Mouse (Mus musculus): ENCODE data around the gene Tbx6. TPM values are rescaled to one million over a fixed set of nuclear protein-coding genes. Genes with fewer than 3 reads are reported as not detected.

Tbx6 gene
- polyA plus RNA-seq, 1 experiment from 2014 or later = 0.26 TPM

GRCm38 (mm10) chr7:126767001-126767400 is 14.3 kb upstream of the Tbx6 start:
- WGBS = 85% methylated on average over 8 of the region's 8 CpGs
- H3K9ac ChIP-seq (ENCODE audit: low read length) = no peak overlapping the region
- H3K27me3 ChIP-seq (ENCODE audit: control insufficient read depth, insufficient read depth, low read length) = no peaks in the 10 kb centered on the region
- no peak overlapping the region for H3K27ac ChIP-seq (replicated peaks in 1 of 2; ENCODE audit: control insufficient read depth in 1 of 2, insufficient read depth in 1 of 2, low read depth in 2 of 2, low read length in 2 of 2)
- H3K4me1 ChIP-seq (ENCODE audit: control insufficient read depth in 2 of 2, insufficient read depth in 2 of 2, low read length in 2 of 2) = peaks cover 4 to 12% of the 10 kb centered on the region in 2 experiments; a peak in 3 of 4 replicates
- no peak for ATAC-seq (ENCODE audit: insufficient number of reproducible peaks, insufficient read depth, low FRiP score, low read depth)
- H3K36me3 ChIP-seq (ENCODE audit: control insufficient read depth, insufficient read depth, low read length) = peaks cover 98% of the 10 kb centered on the region
- no peak overlapping the region for H3K4me2 ChIP-seq (ENCODE audit: low read length)
- H3K9me3 ChIP-seq (ENCODE audit: control insufficient read depth, low read length) = no peaks in the 10 kb centered on the region
- H3K4me3 ChIP-seq (ENCODE audit: control insufficient read depth in 1 of 2, insufficient read depth in 1 of 2, low read depth in 1 of 2, low read length in 2 of 2) = no peak overlapping the region

GRCm38 (mm10) chr7:126770784-126771183 is 10.5 kb upstream of the Tbx6 start:
- Histone ChIP-seq H3K27me3 (ENCODE audit: control insufficient read depth, insufficient read depth, low read length) (no peaks in the 10 kb centered on the region), H3K27ac (replicated peaks in 1 of 2; ENCODE audit: control insufficient read depth in 1 of 2, insufficient read depth in 1 of 2, low read depth in 2 of 2, low read length in 2 of 2) (no peak overlapping the region), H3K9ac (ENCODE audit: low read length) (no peak overlapping the region), H3K36me3 (ENCODE audit: control insufficient read depth, insufficient read depth, low read length) (peaks cover 77% of the 10 kb centered on the region), H3K9me3 (ENCODE audit: control insufficient read depth, low read length) (no peaks in the 10 kb centered on the region), H3K4me3 (ENCODE audit: control insufficient read depth in 1 of 2, insufficient read depth in 1 of 2, low read depth in 1 of 2, low read length in 2 of 2) (no peak overlapping the region), H3K4me2 (ENCODE audit: low read length) (no peak overlapping the region), H3K4me1 (ENCODE audit: control insufficient read depth in 2 of 2, insufficient read depth in 2 of 2, low read length in 2 of 2) (peaks cover under 1% of the 10 kb centered on the region in 2 experiments; a peak in 2 of 4 replicates)
- WGBS = 81% methylated on average over 12 of the region's 12 CpGs
- no peak for ATAC-seq (ENCODE audit: insufficient number of reproducible peaks, insufficient read depth, low FRiP score, low read depth)

- Histone ChIP-seq H3K27ac (replicated peaks in 1 of 2; ENCODE audit: control insufficient read depth in 1 of 2, insufficient read depth in 1 of 2, low read depth in 2 of 2, low read length in 2 of 2) (no peak overlapping the region), H3K4me3 (ENCODE audit: control insufficient read depth in 1 of 2, insufficient read depth in 1 of 2, low read depth in 1 of 2, low read length in 2 of 2) (no peak overlapping the region), H3K9ac (ENCODE audit: low read length) (no peak overlapping the region), H3K36me3 (ENCODE audit: control insufficient read depth, insufficient read depth, low read length) (peaks cover 59% of the 10 kb centered on the region), H3K4me1 (ENCODE audit: control insufficient read depth in 2 of 2, insufficient read depth in 2 of 2, low read length in 2 of 2) (peaks cover 11 to 19% of the 10 kb centered on the region in 2 experiments), H3K9me3 (ENCODE audit: control insufficient read depth, low read length) (no peaks in the 10 kb centered on the region), H3K27me3 (ENCODE audit: control insufficient read depth, insufficient read depth, low read length) (no peaks in the 10 kb centered on the region), H3K4me2 (ENCODE audit: low read length) (no peak overlapping the region)
- 75% methylated on average over 2 of the region's 2 CpGs for WGBS
- no peak for ATAC-seq (ENCODE audit: insufficient number of reproducible peaks, insufficient read depth, low FRiP score, low read depth)
These were observed 7.9 kb upstream of the Tbx6 start for GRCm38 (mm10) chr7:126773351-126773750.

GRCm38 (mm10) chr7:126774463-126774862 is 6.8 kb upstream of the Tbx6 start:
- Histone ChIP-seq H3K4me3 (ENCODE audit: control insufficient read depth in 1 of 2, insufficient read depth in 1 of 2, low read depth in 1 of 2, low read length in 2 of 2) (no peak overlapping the region), H3K36me3 (ENCODE audit: control insufficient read depth, insufficient read depth, low read length) (peaks cover 55% of the 10 kb centered on the region), H3K27me3 (ENCODE audit: control insufficient read depth, insufficient read depth, low read length) (no peaks in the 10 kb centered on the region), H3K4me1 (ENCODE audit: control insufficient read depth in 2 of 2, insufficient read depth in 2 of 2, low read length in 2 of 2) (peaks cover 11 to 19% of the 10 kb centered on the region in 2 experiments), H3K9ac (ENCODE audit: low read length) (no peak overlapping the region), H3K4me2 (ENCODE audit: low read length) (no peak overlapping the region), H3K9me3 (ENCODE audit: control insufficient read depth, low read length) (no peaks in the 10 kb centered on the region), H3K27ac (replicated peaks in 1 of 2; ENCODE audit: control insufficient read depth in 1 of 2, insufficient read depth in 1 of 2, low read depth in 2 of 2, low read length in 2 of 2) (no peak overlapping the region)
- WGBS = 75% methylated on average over 2 of the region's 2 CpGs
- ATAC-seq (ENCODE audit: insufficient number of reproducible peaks, insufficient read depth, low FRiP score, low read depth) = no peak

GRCm38 (mm10) chr7:126775185-126775977 is 5.9 kb upstream of the Tbx6 start:
- H3K4me2 ChIP-seq (ENCODE audit: low read length) = peak overlapping the region; percentile 97; the same call in 1 of the 2 replicates
- H3K9ac ChIP-seq (ENCODE audit: low read length) = peak overlapping the region; percentile 94; the same call in 1 of the 2 replicates
- 75% methylated on average over 10 of the region's 10 CpGs for WGBS
- no peaks in the 10 kb centered on the region for H3K27me3 ChIP-seq (ENCODE audit: control insufficient read depth, insufficient read depth, low read length)
- H3K27ac ChIP-seq (replicated peaks in 1 of 2; ENCODE audit: control insufficient read depth in 1 of 2, insufficient read depth in 1 of 2, low read depth in 2 of 2, low read length in 2 of 2) = peak overlapping the region in 1 of 2 experiments; percentile 89; a peak in 1 of 4 replicates
- H3K36me3 ChIP-seq (ENCODE audit: control insufficient read depth, insufficient read depth, low read length) = peaks cover 46% of the 10 kb centered on the region
- H3K4me3 ChIP-seq (ENCODE audit: control insufficient read depth in 1 of 2, insufficient read depth in 1 of 2, low read depth in 1 of 2, low read length in 2 of 2) = no peak overlapping the region
- no peaks in the 10 kb centered on the region for H3K9me3 ChIP-seq (ENCODE audit: control insufficient read depth, low read length)
- no peak for ATAC-seq (ENCODE audit: insufficient number of reproducible peaks, insufficient read depth, low FRiP score, low read depth)
- peaks cover 15 to 28% of the 10 kb centered on the region in 2 experiments for H3K4me1 ChIP-seq (ENCODE audit: control insufficient read depth in 2 of 2, insufficient read depth in 2 of 2, low read length in 2 of 2)

- no peak for ATAC-seq (ENCODE audit: insufficient number of reproducible peaks, insufficient read depth, low FRiP score, low read depth)
- H3K27ac ChIP-seq (replicated peaks in 1 of 2; ENCODE audit: control insufficient read depth in 1 of 2, insufficient read depth in 1 of 2, low read depth in 2 of 2, low read length in 2 of 2) = peak overlapping the region; percentile 89 to 95; a peak in 2 of 4 replicates
- peaks cover 40% of the 10 kb centered on the region for H3K36me3 ChIP-seq (ENCODE audit: control insufficient read depth, insufficient read depth, low read length)
- H3K4me3 ChIP-seq (ENCODE audit: control insufficient read depth in 1 of 2, insufficient read depth in 1 of 2, low read depth in 1 of 2, low read length in 2 of 2) = peak overlapping the region in 1 of 2 experiments; percentile 85; a peak in 2 of 4 replicates
- peak overlapping the region; percentile 97 for H3K4me2 ChIP-seq (ENCODE audit: low read length)
- 57% methylated on average over 3 of the region's 3 CpGs for WGBS
- H3K27me3 ChIP-seq (ENCODE audit: control insufficient read depth, insufficient read depth, low read length) = no peaks in the 10 kb centered on the region
- peak overlapping the region; percentile 94 for H3K9ac ChIP-seq (ENCODE audit: low read length)
- peaks cover 16 to 29% of the 10 kb centered on the region in 2 experiments for H3K4me1 ChIP-seq (ENCODE audit: control insufficient read depth in 2 of 2, insufficient read depth in 2 of 2, low read length in 2 of 2)
- no peaks in the 10 kb centered on the region for H3K9me3 ChIP-seq (ENCODE audit: control insufficient read depth, low read length)
These were observed 5.4 kb upstream of the Tbx6 start for GRCm38 (mm10) chr7:126775978-126776234.

GRCm38 (mm10) chr7:126776598-126777057 is 4.7 kb upstream of the Tbx6 start, which contains the start of gene Ypel3:
TSS of gene Ypel3 (plus strand) at chr7:126776955.
- Histone ChIP-seq H3K36me3 (ENCODE audit: control insufficient read depth, insufficient read depth, low read length) (peaks cover 33% of the 10 kb centered on the region), H3K4me1 (ENCODE audit: control insufficient read depth in 2 of 2, insufficient read depth in 2 of 2, low read length in 2 of 2) (peaks cover 21 to 36% of the 10 kb centered on the region in 2 experiments), H3K4me2 (ENCODE audit: low read length) (peak within 1 kb of the TSS; percentile 97), H3K9me3 (ENCODE audit: control insufficient read depth, low read length) (no peaks in the 10 kb centered on the region), H3K4me3 (ENCODE audit: control insufficient read depth in 1 of 2, insufficient read depth in 1 of 2, low read depth in 1 of 2, low read length in 2 of 2) (peak within 1 kb of the TSS; percentile 83 to 85), H3K27ac (replicated peaks in 1 of 2; ENCODE audit: control insufficient read depth in 1 of 2, insufficient read depth in 1 of 2, low read depth in 2 of 2, low read length in 2 of 2) (peak within 1 kb of the TSS; percentile 89 to 95), H3K27me3 (ENCODE audit: control insufficient read depth, insufficient read depth, low read length) (no peaks in the 10 kb centered on the region), H3K9ac (ENCODE audit: low read length) (peak within 1 kb of the TSS; percentile 94)
- peak; percentile 87 for ATAC-seq (ENCODE audit: insufficient number of reproducible peaks, insufficient read depth, low FRiP score, low read depth)
- 0% methylated on average over 30 of the region's 37 CpGs for WGBS
